Mouse (Mus musculus): ENCODE data around the gene Kctd11. TPM values are rescaled to one million over a fixed set of nuclear protein-coding genes. Genes with fewer than 3 reads are reported as not detected.

Kctd11 gene
- polyA plus RNA-seq, 1 experiment, result 8.0 TPM

DNA sequence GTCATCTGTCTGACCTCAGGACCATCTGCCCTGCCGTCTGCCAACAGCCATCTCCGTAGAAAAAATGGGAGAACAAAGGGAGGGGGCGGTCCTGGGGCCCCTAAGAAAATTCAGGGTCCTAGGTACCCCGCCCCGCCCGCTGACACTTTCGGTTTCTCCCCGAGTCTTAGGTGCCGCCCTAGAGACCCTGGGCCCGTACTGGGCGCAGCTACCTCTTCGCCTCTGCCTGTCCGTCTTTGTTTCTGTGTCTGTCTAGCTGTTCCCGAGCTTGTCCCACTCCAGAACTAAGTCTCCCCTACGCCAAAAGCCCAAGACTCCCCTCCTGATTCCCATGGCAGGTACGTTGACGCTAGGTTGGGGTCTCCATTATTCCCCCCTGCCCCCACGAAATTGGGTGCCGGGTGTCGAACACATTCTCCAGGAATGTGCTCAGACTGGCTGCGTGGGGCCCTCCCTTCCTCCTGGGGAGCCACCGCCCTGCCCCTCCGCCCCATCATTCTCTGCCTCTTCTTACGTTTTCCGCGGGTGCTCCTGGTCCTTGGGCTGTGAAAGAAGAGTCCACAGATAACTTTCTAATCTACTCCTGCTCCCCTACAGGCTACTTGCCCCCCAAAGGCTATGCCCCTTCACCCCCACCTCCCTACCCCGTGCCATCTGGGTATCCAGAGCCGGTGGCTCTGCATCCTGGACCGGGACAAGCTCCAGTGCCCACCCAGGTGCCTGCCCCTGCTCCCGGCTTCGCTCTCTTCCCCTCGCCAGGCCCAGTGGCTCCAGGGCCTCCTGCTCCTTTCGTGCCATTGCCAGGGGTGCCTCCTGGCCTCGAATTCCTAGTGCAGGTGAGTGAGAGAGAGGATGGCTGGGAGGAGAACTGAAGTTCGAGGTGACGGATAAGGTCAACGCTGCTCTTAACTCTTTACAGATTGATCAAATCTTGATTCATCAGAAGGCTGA, 34.2 kb downstream of the Kctd11 start:
- TF ChIP-seq POLR2A (IDR thresholded peaks at IDR 0.05; ENCODE audit: control insufficient read depth, extremely low read depth, insufficient read depth, low read length, poor library complexity), result 0 out of 2 replicates have a peak, but pooled peaks have one; percentile 7
- no peak for TF ChIP-seq CTCF (IDR thresholded peaks at IDR 0.05; ENCODE audit: borderline replicate concordance, control insufficient read depth, extremely low read depth, insufficient read depth, low read length, poor library complexity)
- WGBS, result 10% methylated on average over 37 of the region's 37 CpGs
- H3K4me1 ChIP-seq (replicated peaks; ENCODE audit: control insufficient read depth, insufficient read depth, low read length), result peaks cover 42% of the 10 kb centered on the region

DNA sequence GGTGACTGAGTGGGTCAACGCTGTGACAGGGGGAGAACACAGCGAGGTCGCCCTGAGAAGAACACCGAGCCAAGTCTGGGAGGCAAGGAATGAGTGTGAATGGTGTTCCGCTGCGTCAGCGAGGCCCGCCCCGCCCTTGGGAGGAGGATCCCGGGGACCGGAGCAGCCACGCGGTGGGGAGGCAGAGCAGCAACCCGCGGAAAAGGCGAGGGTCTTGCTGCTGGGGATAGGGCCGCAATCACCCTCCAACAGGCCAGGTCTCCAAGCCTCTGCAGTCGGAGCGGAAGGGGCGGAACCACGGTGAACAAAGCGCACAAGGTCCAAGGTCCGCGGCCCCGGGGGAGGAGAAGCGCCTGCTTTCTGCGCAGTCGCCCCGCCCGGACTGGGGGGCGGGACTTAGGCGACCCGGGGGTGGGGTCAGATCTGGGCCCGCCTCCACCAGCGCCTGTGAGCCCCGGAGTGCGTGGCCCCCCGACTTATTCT, 35.0 kb downstream of the Kctd11 start, which contains the start of gene Plscr3:
Gene Plscr3 (plus strand): TSS at position 179 of the 483 bp plus-strand sequence.
- peaks cover 39% of the 10 kb centered on the region for H3K4me1 ChIP-seq (replicated peaks; ENCODE audit: control insufficient read depth, insufficient read depth, low read length)

More for the DNA sequence above, 34.2 kb downstream of the Kctd11 start:
- peak overlapping the region; percentile 72 for H3K27ac ChIP-seq (ENCODE audit: control insufficient read depth, insufficient read depth, low read length)
- H3K36me3 ChIP-seq (ENCODE audit: control insufficient read depth, insufficient read depth, low read length), result no peaks in the 10 kb centered on the region
- no peaks in the 10 kb centered on the region for H3K27me3 ChIP-seq (ENCODE audit: control insufficient read depth, insufficient read depth, low read length)
- H3K4me3 ChIP-seq (ENCODE audit: control insufficient read depth, insufficient read depth, low read length), result peak overlapping the region; percentile 96
- DNase-seq, result no peak

DNA sequence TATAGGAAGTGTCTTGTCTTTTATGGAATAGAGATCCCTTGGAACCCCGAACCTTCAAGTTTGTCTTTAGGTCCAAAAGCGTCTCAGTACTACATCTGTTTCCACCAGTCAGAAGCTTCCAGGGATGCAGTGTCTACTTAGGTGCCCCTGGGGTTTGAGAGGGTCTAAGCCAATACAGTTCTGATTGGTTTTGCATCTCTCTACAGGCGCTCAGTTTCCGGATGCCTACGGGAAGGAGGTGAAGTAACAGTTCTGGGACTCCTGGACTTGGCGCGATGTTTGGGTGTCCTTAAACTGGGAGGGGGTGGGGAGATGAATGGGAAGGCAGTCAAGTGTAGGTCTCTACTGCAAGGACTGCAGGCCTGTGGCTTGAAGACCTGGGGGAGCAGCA, 42.5 kb downstream of the Kctd11 start:
- Histone ChIP-seq H3K4me1 (replicated peaks; ENCODE audit: control insufficient read depth, insufficient read depth, low read length) (peaks cover 24% of the 10 kb centered on the region), H3K27ac (ENCODE audit: control insufficient read depth, insufficient read depth, low read length) (no peak overlapping the region), H3K36me3 (ENCODE audit: control insufficient read depth, insufficient read depth, low read length) (no peaks in the 10 kb centered on the region), H3K27me3 (ENCODE audit: control insufficient read depth, insufficient read depth, low read length) (no peaks in the 10 kb centered on the region), H3K4me3 (ENCODE audit: control insufficient read depth, insufficient read depth, low read length) (peak overlapping the region; percentile 53)
- DNase-seq, result no peak
- no peak for TF ChIP-seq CTCF (IDR thresholded peaks at IDR 0.05; ENCODE audit: borderline replicate concordance, control insufficient read depth, extremely low read depth, insufficient read depth, low read length, poor library complexity)
- TF ChIP-seq POLR2A (IDR thresholded peaks at IDR 0.05; ENCODE audit: control insufficient read depth, extremely low read depth, insufficient read depth, low read length, poor library complexity), result no peak
- 1% methylated on average over 7 of the region's 7 CpGs for WGBS

More for the DNA sequence above, 35.0 kb downstream of the Kctd11 start, which contains the start of gene Plscr3:
- peak within 1 kb of the TSS; percentile 96 for H3K4me3 ChIP-seq (ENCODE audit: control insufficient read depth, insufficient read depth, low read length)
- TF ChIP-seq POLR2A (IDR thresholded peaks at IDR 0.05; ENCODE audit: control insufficient read depth, extremely low read depth, insufficient read depth, low read length, poor library complexity) (peak; percentile 63; the same call in 1 of the 2 replicates), CTCF (IDR thresholded peaks at IDR 0.05; ENCODE audit: borderline replicate concordance, control insufficient read depth, extremely low read depth, insufficient read depth, low read length, poor library complexity) (peak; percentile 28; the same call in 1 of the 2 replicates)
- no peaks in the 10 kb centered on the region for H3K27me3 ChIP-seq (ENCODE audit: control insufficient read depth, insufficient read depth, low read length)
- H3K27ac ChIP-seq (ENCODE audit: control insufficient read depth, insufficient read depth, low read length), result peak within 1 kb of the TSS; percentile 72
- WGBS, result under 1% methylated on average over 36 of the region's 38 CpGs
- H3K36me3 ChIP-seq (ENCODE audit: control insufficient read depth, insufficient read depth, low read length), result no peaks in the 10 kb centered on the region
- DNase-seq, result peak; percentile 95

DNA sequence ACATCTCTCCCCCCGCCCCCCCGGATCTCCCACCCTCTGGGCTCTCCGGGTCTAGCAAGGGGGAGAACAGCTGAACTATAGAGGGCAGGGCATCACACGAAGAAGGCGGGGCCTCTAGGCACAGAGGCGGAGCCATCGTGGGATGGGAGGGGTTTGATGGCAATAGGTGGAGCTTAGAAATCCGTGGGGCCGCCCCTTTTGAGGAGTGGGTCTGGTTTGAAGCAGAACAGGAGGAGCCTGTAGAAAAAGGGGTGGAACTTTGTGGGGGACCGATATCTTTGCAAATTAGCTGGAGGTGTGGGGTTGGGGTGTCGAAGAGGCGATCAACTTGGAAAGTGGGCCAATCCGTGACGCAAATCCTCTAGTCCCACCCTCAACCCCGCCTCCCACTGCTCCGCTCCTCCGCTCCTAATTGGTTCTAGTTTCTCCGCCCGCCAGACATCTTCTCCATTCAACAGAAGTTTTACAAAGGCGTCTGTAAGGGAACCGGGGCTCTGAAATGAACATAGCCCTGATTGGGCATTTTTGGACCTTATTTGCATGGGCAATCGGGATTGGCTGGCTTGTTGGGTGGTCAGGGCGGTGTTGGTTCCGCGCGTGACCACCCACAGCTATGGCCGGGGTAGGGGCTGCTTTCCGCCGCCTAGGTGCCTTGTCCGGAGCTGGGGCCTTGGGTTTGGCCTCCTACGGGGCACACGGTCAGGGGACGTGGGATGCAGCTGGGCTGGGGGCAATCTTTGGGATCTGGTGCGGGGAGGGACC, 43.1 kb downstream of the Kctd11 start, which contains the start of gene Tmem256:
Gene Tmem256 (plus strand): TSS at position 563 of the 762 bp plus-strand sequence.
- Histone ChIP-seq H3K27me3 (ENCODE audit: control insufficient read depth, insufficient read depth, low read length) (no peaks in the 10 kb centered on the region), H3K4me1 (replicated peaks; ENCODE audit: control insufficient read depth, insufficient read depth, low read length) (peaks cover 28% of the 10 kb centered on the region), H3K36me3 (ENCODE audit: control insufficient read depth, insufficient read depth, low read length) (no peaks in the 10 kb centered on the region), H3K27ac (ENCODE audit: control insufficient read depth, insufficient read depth, low read length) (no peak within 1 kb of the TSS), H3K4me3 (ENCODE audit: control insufficient read depth, insufficient read depth, low read length) (peak within 1 kb of the TSS; percentile 53)
- DNase-seq, result peak; percentile 84
- TF ChIP-seq POLR2A (IDR thresholded peaks at IDR 0.05; ENCODE audit: control insufficient read depth, extremely low read depth, insufficient read depth, low read length, poor library complexity) (0 out of 2 replicates have a peak, but pooled peaks have one; percentile 21), CTCF (IDR thresholded peaks at IDR 0.05; ENCODE audit: borderline replicate concordance, control insufficient read depth, extremely low read depth, insufficient read depth, low read length, poor library complexity) (0 out of 2 replicates have a peak, but pooled peaks have one; percentile 18)
- WGBS, result under 1% methylated on average over 34 of the region's 34 CpGs

DNA sequence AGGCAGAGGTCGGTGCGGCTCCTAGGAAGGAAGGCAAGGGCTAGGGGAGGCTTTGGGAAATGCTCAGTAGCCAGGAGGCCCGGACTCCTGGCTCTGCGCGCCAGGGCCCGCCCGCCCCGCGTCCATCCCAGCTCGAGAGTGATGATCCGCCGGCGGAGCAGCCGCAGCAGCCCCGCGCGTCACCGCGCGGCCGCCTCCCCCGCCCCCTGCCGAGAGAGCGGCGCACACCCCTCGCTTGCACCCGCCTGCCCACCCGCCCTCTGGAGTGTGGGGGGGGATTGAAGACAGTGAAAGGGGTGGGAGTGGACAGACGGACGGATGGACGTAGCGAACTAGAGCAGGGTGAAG, 43.6 kb downstream of the Kctd11 start, which contains the start of gene Nlgn2:
Gene Nlgn2 (minus strand): TSS at position 181 of the 348 bp plus-strand sequence.
- TF ChIP-seq POLR2A (IDR thresholded peaks at IDR 0.05; ENCODE audit: control insufficient read depth, extremely low read depth, insufficient read depth, low read length, poor library complexity) (no peak), CTCF (IDR thresholded peaks at IDR 0.05; ENCODE audit: borderline replicate concordance, control insufficient read depth, extremely low read depth, insufficient read depth, low read length, poor library complexity) (no peak)
- Histone ChIP-seq H3K4me1 (replicated peaks; ENCODE audit: control insufficient read depth, insufficient read depth, low read length) (peaks cover 28% of the 10 kb centered on the region), H3K36me3 (ENCODE audit: control insufficient read depth, insufficient read depth, low read length) (no peaks in the 10 kb centered on the region), H3K27me3 (ENCODE audit: control insufficient read depth, insufficient read depth, low read length) (no peaks in the 10 kb centered on the region), H3K4me3 (ENCODE audit: control insufficient read depth, insufficient read depth, low read length) (peak within 1 kb of the TSS; percentile 53), H3K27ac (ENCODE audit: control insufficient read depth, insufficient read depth, low read length) (no peak within 1 kb of the TSS)
- under 1% methylated on average over 32 of the region's 32 CpGs for WGBS
- DNase-seq, result no peak

Data from thymus, adult 2 months (tissue).